29 mouse cellular contexts compared by ENCODE assay signal in the genomic region with DNA sequence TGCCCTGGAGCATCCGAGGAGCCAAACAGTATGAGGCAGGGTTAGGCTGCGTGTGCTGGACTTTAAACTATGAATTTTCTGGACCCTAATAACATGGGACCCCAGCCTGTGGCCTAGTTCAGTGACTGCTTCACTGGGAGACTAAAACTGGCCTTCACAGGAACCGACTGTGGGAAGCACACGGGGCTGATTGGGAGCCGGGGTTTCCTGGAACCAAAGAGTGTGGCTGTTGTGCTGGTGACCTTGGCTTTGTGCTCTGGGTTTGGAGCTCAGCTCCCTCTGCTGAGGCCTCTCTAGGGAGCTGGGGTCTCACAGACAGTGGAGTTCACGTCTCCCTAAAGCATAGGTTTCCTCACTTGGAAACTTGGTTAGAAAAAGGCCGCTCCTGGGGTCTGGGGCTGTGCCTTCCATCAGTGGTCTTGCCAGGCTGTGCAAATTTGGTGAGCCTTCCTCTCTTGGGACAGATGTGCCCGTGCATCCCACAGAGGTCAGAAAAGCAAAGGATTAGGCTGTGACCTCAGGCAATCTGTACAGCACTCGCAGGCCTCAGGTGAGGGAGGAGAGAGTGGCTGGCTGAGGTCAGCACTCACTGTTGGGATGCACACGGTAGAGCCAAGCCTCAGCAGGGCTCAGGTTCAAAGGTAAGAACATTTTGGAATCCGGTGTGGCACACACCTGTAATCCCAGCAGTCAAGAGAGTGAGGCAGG. TPM values are rescaled to one million over a fixed set of nuclear protein-coding genes. Genes with fewer than 3 reads are reported as not detected.
DNase-seq lines count a peak whose midpoint lies in the region; ATAC-seq and TF ChIP-seq lines count a peak whose summit lies in the region.
"Had no signal": no experiment of that assay in that cellular context is flagged by ENCODE, and none has a peak within 500 bp of the region (broad histone marks: within the 10 kb centered on the region; RNA-seq: fewer than 3 reads in every experiment).

No protein-coding gene starts in this region.

- H3K9me3 ChIP-seq in forebrain, embryonic 12.5 days, result no peaks in the 10 kb centered on the region
- no peaks in the 10 kb centered on the region for H3K9me3 ChIP-seq in forebrain, embryonic 11.5 days (ENCODE audit: control insufficient read depth, low read length)
- H3K9me3 ChIP-seq in E14TG2a.4 (ENCODE audit: low read length), result no peaks in the 10 kb centered on the region
- H3K9me3 ChIP-seq: embryonic facial prominence, embryonic 12.5 days; heart, embryonic 12.5 days; heart, embryonic 15.5 days; hindbrain, embryonic 10.5 days had no signal

- 88% methylated on average over 11 of the region's 11 CpGs for WGBS in forebrain, embryonic 12.5 days
- 83% methylated on average over 11 of the region's 11 CpGs for WGBS in forebrain, embryonic 11.5 days

- intact Hi-C loops in left cerebral cortex, postnatal 4 days (cut with DNase I), result no loop called here

- ATAC-seq in forebrain, embryonic 12.5 days (ENCODE audit: low FRiP score), result no peak
- ATAC-seq in forebrain, embryonic 11.5 days (replicated peaks; ENCODE audit: low FRiP score), result no peak
- ATAC-seq: forebrain, embryonic 14.5 days; intestine, postnatal 0 days had no signal

- no peak overlapping the region for H3K27ac ChIP-seq in forebrain, embryonic 12.5 days
- H3K27ac ChIP-seq in forebrain, embryonic 11.5 days (ENCODE audit: low read depth, low read length), result no peak overlapping the region
- H3K27ac ChIP-seq: embryonic facial prominence, embryonic 12.5 days; gastrocnemius, adult 2 months; heart, embryonic 15.5 days; hindbrain, embryonic 14.5 days had no signal

- peaks cover 77% of the 10 kb centered on the region for H3K36me3 ChIP-seq in forebrain, embryonic 12.5 days (replicated peaks)
- H3K36me3 ChIP-seq in forebrain, embryonic 11.5 days (ENCODE audit: control insufficient read depth, insufficient read depth, low read length), result peaks cover 3% of the 10 kb centered on the region; the same call in 1 of the 2 replicates
- peaks cover 73% of the 10 kb centered on the region for H3K36me3 ChIP-seq in E14TG2a.4 (ENCODE audit: insufficient read depth, low read length)

- H3K4me2 ChIP-seq in forebrain, embryonic 12.5 days, result no peak overlapping the region
- no peak overlapping the region for H3K4me2 ChIP-seq in forebrain, embryonic 11.5 days (ENCODE audit: low read depth, low read length, severe bottlenecking)
- H3K4me2 ChIP-seq: embryonic facial prominence, embryonic 12.5 days; heart, embryonic 12.5 days; heart, embryonic 15.5 days; hindbrain, embryonic 14.5 days had no signal

- no peak overlapping the region for H3K4me3 ChIP-seq in forebrain, embryonic 12.5 days (replicated peaks)
- no peak overlapping the region for H3K4me3 ChIP-seq in forebrain, embryonic 11.5 days (ENCODE audit: low read depth, low read length)
- peak overlapping the region; percentile 65 for H3K4me3 ChIP-seq in E14TG2a.4 (replicated peaks; ENCODE audit: low read length)
- H3K4me3 ChIP-seq: embryonic facial prominence, embryonic 12.5 days; erythroblast, embryonic 14.5 days; gastrocnemius, adult 2 months; heart, embryonic 12.5 days; heart, embryonic 15.5 days; hindbrain, embryonic 10.5 days had no signal

- no peak for DNase-seq in forebrain, embryonic 11.5 days (ENCODE audit: low spot score)
- DNase-seq in ES-CJ7 (ENCODE audit: low read depth, low spot score) (peak; percentile 60), ZHBTc4 (ENCODE audit: low read depth, low spot score) (peak; percentile 30)
- no peak for DNase-seq in left cerebral cortex, postnatal 4 days
- DNase-seq in heart, adult 9 months (ENCODE audit: low spot score in 2 of 2), result no peak
- DNase-seq: adrenal gland, postnatal 10 days; adrenal gland, postnatal 36 days; B cell, adult 2 months; cerebellum, adult 18-20 months; cerebellum, adult 9-10 months; cerebellum, postnatal 14 days; forebrain, postnatal 0 days; gastrocnemius, adult 2 months; gastrocnemius, postnatal 14 days; heart, adult 11 months; heart, postnatal 10 days; heart, postnatal 36 days had no signal

- H3K9ac ChIP-seq in forebrain, embryonic 12.5 days, result 0 out of 2 replicates have a peak overlapping the region, but pooled peaks have one; percentile 5
- H3K9ac ChIP-seq in forebrain, embryonic 11.5 days (ENCODE audit: low read length), result no peak overlapping the region
- H3K9ac ChIP-seq: embryonic facial prominence, embryonic 12.5 days; forebrain, postnatal 0 days; heart, embryonic 12.5 days; heart, embryonic 15.5 days; hindbrain, embryonic 14.5 days had no signal

- no peaks in the 10 kb centered on the region for H3K4me1 ChIP-seq in forebrain, embryonic 12.5 days
- H3K4me1 ChIP-seq in forebrain, embryonic 11.5 days (replicated peaks; ENCODE audit: control insufficient read depth, insufficient read depth, low read length), result no peaks in the 10 kb centered on the region
- H3K4me1 ChIP-seq in E14TG2a.4 (replicated peaks; ENCODE audit: low read depth, low read length), result peaks cover 92% of the 10 kb centered on the region
- H3K4me1 ChIP-seq: embryonic facial prominence, embryonic 12.5 days; heart, embryonic 12.5 days; heart, embryonic 15.5 days had no signal

- TF ChIP-seq CTCF in E14TG2a.4 (conservative IDR thresholded peaks at IDR 0.05; ENCODE audit: low read length), result no peak

- H3K27me3 ChIP-seq in forebrain, embryonic 12.5 days, result no peaks in the 10 kb centered on the region
- no peaks in the 10 kb centered on the region for H3K27me3 ChIP-seq in forebrain, embryonic 11.5 days (ENCODE audit: control insufficient read depth, insufficient read depth, low read length)
- H3K27me3 ChIP-seq in E14TG2a.4 (ENCODE audit: insufficient read depth, low read length), result no peaks in the 10 kb centered on the region
- H3K27me3 ChIP-seq: CH12.LX; embryonic facial prominence, embryonic 12.5 days; heart, embryonic 12.5 days; heart, embryonic 15.5 days had no signal

RNA-seq across cellular contexts. Expression of a gene that starts 23.6 kb away (rescaled TPM):
- polyA plus RNA-seq in forebrain, embryonic 12.5 days (2016; fragmentation: Nextera tagmentation; extraction: Ambion mirVana), result 43.4 and 44.9 TPM in 2 replicates
- 31.3 and 35.6 TPM in 2 replicates for polyA plus RNA-seq in forebrain, embryonic 11.5 days (2014; fragmentation: Nextera tagmentation; extraction: Ambion mirVana)
- total RNA-seq in left cerebral cortex, postnatal 4 days (2021), result 100 to 1,000 TPM; 127 to 138 TPM
- total RNA-seq: CH12.LX; gastrocnemius, adult 2 months; MEL had no signal
- polyA plus RNA-seq: erythroblast, embryonic 14.5 days had no signal

RNA-seq across cellular contexts. Expression of a gene that starts 41.2 kb away (rescaled TPM):
- 59.7 and 60.4 TPM in 2 replicates for polyA plus RNA-seq in forebrain, embryonic 12.5 days (2016; fragmentation: Nextera tagmentation; extraction: Ambion mirVana)
- polyA plus RNA-seq in forebrain, embryonic 11.5 days (2014; fragmentation: Nextera tagmentation; extraction: Ambion mirVana), result 61.2 and 62.0 TPM in 2 replicates
- 10 to 100 TPM; 60.0 to 62.4 TPM for total RNA-seq in left cerebral cortex, postnatal 4 days (2021)

Comparison
In these comparisons a context has a peak if more than half of its experiments do, and no peak if none do; other contexts are left out.
1. DNase-seq: peak in ES-CJ7 (single experiment) and ZHBTc4 (single experiment); none in forebrain, embryonic 11.5 days (single experiment), left cerebral cortex, postnatal 4 days (single experiment) and heart, adult 9 months (0 of 2).